Mouse (Mus musculus) thymus, postnatal 4 days (tissue): ENCODE measurements around the gene Gtf2h1.
"Not testable (repeated sequence)": the region's sequence is repeated elsewhere in the genome, so short reads cannot be mapped to it uniquely, and the experiment has no call there.

Experiments used
- DNase-seq: peaks from one replicate; pipeline ENCODE4 v3.0.0; 2021

The Gtf2h1 gene

DNA sequence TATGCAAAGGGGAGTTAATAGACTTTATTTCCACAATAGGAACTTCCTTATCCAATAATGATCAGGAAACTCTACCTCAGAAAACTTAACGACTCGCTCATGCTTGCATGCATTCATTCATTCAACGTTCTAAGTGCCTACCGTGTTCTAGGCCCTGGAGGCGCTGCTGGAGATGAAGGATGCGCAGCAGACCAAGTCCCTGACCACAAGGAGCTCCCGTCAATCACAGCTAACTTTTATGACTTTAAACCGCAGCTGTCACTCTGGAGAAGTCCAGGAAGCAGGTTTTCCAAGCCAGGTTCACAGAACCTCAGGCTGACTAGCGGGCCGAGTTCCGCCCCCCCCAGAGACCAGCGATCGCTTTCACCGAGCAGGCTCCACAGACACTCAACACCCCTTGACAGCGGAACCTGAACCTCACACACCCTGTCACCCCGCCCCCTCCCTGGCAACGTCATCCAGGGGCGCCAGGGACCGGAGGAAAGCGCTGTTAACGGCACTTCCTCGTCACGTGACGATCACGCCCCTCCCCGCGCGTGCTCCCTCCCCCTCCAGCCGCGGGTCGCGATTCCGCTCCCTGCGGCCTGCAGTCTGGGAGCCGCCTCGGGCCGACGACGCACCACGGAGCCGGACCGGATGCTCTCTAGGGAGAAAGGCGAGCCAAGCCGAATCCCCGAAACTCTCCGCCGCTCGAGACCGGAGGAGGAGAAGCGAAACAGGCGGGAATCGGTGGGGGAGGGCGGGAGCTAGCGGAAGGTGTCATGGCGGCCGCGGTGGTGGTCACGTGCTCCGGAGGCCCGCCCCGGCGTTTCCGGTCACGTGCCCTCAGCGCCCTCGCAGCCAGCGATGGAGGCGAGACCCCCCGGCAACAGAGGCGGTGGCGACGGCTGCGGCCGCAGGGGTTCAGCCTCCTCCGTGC is at the start of gene Gtf2h1, which contains the start of gene Hps5:
Gene Gtf2h1 (plus strand): TSS at position 817 of the 919 bp plus-strand sequence.
Gene Hps5 (minus strand): TSS at position 778 of the 919 bp plus-strand sequence.
- peak; percentile 99 for DNase-seq

DNA sequence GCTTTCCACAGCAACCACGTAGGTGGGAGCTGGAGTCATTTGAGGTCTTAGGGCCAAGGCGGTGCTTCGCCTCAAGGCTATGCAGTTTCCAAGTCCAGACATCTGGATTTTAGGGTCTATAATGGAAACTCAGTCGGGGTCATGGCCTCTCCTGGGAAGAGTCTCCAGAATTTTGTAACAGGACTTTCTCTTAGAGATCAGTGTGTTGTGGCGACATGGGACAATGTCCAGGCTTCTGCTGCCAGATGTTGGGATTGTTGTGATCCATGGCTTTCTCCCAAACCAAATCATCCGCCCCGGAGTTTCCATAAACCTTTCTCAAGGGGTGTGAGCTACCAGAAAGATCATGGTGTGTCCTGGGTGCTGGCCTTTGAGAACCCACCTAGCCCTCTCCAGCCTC is 49.5 kb upstream of the Gtf2h1 start:
- DNase-seq, result no peak

DNA sequence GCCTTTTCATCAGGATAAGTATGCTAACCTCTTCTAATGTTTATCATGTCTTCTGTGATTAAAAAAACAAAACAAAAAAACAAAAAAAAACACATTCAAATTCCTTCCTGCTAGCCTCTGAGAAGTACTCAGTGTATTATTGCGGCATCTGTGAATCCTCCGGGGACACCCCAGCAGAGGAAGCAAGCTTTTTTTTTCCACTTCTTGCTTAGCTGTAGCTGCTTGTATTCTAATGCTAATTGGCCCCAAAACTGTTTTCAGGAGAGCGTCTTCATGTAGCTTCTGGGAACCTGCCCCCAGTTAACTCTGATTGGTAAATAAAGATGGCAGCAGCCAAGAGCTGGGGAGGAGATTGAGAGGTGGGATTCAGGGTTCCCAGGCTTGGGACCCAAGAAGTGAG is 47.4 kb upstream of the Gtf2h1 start:
- no peak for DNase-seq

DNA sequence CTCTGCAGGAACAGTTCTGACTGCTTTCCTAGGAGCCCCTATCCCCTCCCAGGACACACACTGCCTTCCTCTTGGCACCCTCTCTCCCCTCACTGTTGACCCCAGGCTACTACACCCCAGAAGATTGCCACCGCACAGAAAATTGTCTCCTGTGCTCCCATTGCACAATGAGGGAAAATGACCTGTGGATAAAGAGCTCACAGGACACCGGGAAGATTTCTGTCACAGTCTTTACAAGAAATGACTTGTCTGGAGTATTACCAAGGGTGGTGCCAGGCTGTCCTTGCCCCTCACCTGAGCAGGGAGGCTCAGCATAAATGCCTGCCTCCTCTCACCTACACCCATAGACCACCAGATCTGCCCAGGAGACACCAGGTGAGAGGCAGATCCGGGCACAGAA is 44.4 kb upstream of the Gtf2h1 start, which contains the start of gene Saa2:
Gene Saa2 (plus strand): TSS at position 301 of the 400 bp plus-strand sequence.
- DNase-seq, result no peak

DNA sequence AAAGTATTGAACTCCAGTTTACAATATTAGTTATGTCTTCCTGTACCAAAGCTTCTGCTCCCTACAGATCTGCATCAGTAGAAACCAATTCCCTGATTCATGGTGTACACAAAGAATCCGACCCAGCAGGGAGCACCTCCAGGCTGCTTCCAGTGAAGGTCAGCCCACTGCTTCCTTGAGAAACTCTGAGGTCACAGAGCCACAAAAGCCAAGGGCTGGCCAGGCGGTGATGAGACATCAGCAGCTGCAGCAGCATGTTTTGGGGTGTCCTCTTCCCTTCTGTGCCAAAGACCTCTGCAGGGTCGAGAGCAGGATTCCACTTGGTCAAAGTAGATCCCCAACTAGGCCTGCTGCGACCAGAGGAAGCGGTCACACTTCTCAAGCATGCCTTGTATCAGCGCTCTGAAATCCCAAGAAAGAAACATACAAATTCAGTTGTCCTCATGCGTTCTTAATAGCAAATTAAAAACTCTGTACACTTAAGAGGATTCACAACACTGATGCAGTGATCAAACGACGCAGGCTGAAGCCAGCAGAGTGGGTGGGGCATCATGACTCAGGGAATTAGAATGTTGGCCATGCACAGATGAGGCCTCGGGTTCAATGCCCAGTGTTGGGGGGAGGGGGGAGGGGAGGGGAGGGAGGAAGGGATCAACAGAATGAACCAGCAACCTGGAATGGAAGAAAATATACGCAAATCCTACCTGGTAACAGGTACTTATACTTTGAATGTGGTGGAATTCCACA is 34.7 kb upstream of the Gtf2h1 start:
- DNase-seq, result no peak

DNA sequence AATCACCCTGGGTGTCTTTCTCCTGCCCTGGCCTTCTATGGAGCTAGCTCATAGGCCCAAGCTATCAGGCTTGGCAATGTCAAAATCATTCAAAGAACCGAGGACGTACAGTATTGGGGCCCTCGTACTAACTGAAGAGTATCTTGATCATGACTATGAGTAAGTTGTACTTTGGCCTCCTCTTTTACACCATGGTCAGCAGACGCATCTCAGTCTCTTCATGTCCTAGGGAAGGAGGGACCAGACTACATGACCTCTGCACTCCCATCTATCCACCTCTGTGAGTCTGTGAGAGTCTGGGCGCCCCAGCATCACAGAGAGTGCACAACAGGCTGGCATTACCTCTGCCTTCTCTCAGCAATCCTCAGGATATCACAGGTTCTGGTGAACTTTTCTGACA is 33.3 kb upstream of the Gtf2h1 start:
- DNase-seq, result no peak

DNA sequence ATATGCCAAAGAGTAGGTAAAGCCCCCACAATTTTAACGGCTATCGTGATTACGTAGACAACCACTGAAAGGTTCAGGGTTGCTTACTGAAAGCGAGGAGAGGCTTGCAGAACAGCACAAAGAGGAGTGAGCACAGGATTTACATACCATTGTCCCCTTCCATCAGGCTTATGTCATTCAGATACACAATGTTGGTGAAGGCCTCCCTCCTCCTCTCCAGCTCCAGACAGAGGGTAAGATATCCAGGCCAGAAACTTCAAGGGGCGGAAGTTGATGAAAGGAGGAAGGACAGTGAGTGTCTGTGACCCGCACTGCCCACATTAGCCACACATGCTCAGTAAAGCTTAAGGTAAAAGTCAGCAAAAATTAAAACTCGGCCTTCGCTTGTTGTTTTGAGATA is 31.2 kb upstream of the Gtf2h1 start:
- DNase-seq, result no peak

DNA sequence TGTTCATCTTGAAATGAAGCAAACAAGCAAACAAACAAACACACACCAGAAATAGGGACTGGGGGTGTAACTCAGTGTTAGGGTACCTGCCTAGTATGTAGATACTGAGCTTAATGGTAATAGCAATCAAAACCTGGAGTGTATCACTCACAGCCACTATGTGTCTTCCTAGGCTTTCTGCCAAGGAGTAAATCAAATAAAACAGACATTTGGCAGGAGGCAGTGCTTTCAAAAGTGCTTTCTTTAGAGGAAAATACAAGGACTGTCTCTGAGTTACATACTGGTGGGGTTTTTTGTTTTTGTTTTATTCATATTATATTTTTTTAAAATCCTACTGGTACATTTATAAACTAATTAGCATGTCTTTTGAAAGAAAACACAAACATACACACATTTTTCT is 28.5 kb upstream of the Gtf2h1 start:
- DNase-seq, result no peak

GRCm38 (mm10) chr7:46768451-46768850 is 27.5 kb upstream of the Gtf2h1 start:
- DNase-seq, result no peak

DNA sequence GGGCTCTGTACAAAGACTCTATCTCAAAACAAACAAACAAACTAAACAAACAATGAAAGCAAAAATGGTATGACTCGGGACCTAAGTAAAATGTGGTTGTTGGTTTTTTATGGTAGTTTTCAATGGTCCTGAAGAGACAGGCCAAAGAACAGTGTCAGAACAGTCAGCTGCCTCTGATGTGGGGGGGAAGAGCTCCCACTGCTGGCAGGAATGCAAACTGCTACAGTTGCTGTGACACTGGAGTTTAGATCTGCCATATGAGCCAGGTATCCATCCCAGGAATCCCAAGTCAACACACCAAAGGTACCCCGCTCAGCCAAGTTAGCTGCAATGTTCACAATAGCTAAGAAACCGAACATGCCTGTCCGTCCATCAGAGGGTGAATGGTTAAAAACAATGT is 25.2 kb upstream of the Gtf2h1 start:
- peak; percentile 60 for DNase-seq

DNA sequence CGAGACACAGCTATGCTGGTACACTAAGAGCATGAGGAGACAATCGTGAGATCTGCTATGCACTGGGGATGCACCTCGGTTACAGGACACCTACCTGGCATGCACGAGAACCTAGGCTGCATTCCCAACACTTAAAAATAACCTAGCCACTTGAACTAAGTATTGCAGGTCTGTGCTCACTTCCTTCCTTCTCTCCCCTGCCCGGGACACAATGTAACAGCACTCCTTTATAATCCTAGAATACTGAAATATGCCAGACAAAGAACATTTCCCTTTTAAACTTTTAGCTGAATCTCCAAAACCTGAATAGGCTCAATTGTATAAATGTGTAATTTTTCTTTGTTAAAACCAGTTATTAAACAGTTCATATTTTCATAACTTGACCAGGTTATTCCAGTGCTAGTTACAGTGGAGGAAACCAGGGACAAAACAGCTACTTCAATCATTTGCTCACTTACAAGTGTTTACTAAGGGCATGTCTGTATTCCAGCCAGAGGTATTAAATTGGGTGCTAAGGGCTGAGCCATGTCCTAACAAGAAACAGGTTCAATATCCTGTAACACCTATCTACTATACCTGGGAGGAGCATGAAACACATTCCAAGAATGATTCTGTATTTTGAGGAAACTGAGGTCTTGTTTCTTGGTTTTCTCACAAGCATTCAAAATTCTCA is 6.6 kb upstream of the Gtf2h1 start:
- DNase-seq, result no peak

GRCm38 (mm10) chr7:46793871-46794270 is 2.0 kb upstream of the Gtf2h1 start:
- DNase-seq, result no peak

GRCm38 (mm10) chr7:46796206-46796679 is 340 bp downstream of the Gtf2h1 start:
- no peak for DNase-seq

DNA sequence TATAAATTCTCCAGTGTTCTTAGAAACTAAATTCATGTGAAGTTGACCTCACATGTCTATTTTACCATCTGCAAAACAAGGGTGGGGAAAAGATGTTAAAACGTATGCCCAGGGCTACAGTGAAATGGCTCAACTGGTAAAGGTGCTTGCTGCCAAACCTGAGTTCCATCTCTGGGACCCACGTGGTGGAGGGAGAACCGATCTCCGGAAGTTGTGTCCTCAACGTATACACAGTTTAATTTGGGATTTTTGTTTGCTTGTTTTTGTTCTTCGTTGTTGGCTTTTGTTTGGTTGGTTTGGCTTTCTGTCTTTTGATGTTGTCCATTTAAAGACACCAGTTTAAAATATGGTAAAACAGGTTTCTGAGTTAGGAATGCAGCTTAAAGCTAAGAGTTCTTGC is 876 bp downstream of the Gtf2h1 start:
- no peak for DNase-seq

- DNase-seq, result no peak
These were observed 14.4 kb downstream of the Gtf2h1 start for GRCm38 (mm10) chr7:46810325-46810724.

DNA sequence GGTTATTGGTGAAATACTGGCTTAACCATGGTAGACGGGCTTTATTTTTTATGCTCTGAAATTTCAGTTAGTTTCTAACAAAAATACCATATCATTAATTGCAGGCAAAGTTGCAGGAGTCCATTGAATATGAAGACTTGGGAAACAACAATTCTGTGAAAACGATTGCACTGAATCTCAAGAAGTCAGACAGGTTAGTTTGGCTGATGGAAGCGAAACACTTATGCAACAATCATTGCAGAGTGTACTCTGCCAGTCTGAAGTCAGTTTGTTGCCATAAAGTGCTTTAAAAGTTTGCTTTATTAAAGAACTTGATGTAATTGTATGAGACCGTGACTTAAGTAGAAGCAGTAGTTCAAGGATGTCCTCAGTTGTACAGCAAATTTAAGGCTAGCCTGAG is 18.1 kb downstream of the Gtf2h1 start:
- DNase-seq, result no peak

DNA sequence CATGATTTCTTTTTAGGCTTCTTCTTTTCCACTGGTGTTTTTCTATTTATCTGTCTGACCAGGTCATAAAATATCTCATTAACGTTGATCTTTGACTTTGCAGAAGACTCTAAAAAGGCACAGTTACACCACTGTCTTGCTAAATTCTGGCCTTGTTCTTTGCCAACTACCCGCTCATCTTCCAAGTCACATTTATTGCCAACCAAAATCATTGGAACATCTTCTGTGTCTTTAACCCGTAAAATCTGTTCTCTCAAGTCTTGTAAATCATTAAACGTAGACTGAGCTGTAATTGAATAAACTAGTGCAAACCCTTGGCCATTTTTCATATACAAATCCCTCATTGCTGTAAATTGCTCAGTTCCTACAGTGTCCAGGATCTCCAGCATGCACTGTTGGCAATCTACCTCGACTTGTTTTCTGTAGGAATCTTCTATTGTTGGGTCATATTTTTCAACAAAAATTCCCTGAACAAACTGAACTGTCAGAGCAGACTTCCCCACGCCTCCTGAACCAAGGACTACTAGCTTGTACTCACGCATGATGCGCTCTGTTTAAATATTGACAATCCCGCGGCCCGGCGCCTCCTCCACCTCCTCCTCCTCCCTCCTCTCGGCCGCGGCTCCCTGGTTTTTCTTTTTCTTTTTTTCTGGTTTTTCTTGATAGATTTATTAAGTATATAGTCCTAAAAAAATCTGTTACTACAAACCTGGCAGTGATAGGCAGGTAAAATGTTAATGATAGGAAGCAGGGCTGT is 25.2 kb downstream of the Gtf2h1 start:
- not testable (repeated sequence) for DNase-seq

GRCm38 (mm10) chr7:46827046-46827802 is 31.3 kb downstream of the Gtf2h1 start:
- no peak for DNase-seq

GRCm38 (mm10) chr7:46827803-46828184 is 31.9 kb downstream of the Gtf2h1 start:
- DNase-seq, result no peak

- no peak for DNase-seq
These were observed 34.0 kb downstream of the Gtf2h1 start for GRCm38 (mm10) chr7:46829911-46830310.

DNA sequence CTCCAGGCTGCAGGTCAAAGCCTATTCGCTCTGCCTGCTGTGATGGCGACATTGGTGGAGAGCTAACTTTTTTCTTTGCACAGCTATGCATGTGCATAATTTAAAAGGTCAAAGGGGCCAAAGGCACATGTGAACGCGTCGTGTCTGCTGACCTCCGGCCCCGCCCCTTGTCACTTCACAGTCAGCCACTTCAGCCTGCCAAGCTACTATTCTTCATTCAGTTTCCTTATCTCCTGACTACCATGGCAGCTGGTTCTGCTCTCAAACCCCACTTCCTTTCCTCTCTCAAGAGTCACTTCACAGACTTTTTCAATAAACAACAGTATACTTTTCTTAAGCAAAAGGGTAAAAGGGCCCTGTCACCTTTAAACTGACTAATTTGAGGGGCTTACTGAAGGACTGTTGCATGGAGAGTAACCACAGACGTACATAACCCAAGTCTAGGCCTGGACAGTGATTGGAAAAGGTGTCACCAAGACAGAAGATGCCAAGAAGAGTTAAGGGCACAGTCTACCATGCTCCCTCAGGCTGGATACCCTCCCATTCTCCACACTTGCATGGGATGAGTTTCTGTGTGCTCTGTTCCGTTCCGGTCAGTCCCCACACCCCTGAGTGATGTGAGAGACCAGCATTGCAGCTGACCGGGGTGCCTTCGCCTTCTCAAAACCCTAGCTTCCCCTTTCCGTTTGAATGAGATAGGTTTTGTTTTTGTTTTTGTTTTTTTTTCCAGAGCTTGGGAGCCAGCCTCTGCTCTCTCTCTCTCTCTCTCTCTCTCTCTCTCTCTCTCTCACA is 35.1 kb downstream of the Gtf2h1 start:
- DNase-seq, result peak; percentile 61
